Mouse (Mus musculus) testis, adult 2 months (tissue): ENCODE measurements around the gene Zfp687.

ENCODE experiments used
- CTCF ChIP-seq: fragments of 200-500 bp; IDR thresholded peaks from 2 replicates; pipeline ENCODE4 v1.5.1; 2012; ENCODE audit warnings: low read depth, mild to moderate bottlenecking, inconsistent platforms, low read length, moderate library complexity; ENCODE audit not compliant: control insufficient read depth, insufficient read depth, insufficient replicate concordance
- POLR2A ChIP-seq: fragments of 200-500 bp; IDR thresholded peaks from 2 replicates; pipeline ENCODE4 v1.6.1; 2012; ENCODE audit warnings: low read depth, mild to moderate bottlenecking, inconsistent platforms, low read length, moderate library complexity; ENCODE audit not compliant: control insufficient read depth

- TF ChIP-seq POLR2A (no peak), CTCF (no peak)
These were observed 2.3 kb downstream of the Zfp687 start for GRCm38 (mm10) chr3:95012982-95013381.
